Mouse (Mus musculus) cerebellum, adult 2 months (tissue): Measurements from ENCODE around the gene Gp5.

ENCODE experiments used
- CTCF ChIP-seq: fragments of 200-500 bp; IDR thresholded peaks from 2 replicates; pipeline ENCODE4 v1.5.1; 2011; ENCODE audit warnings: low read depth, mild to moderate bottlenecking, control low read depth, low read length, moderate library complexity, borderline replicate concordance; ENCODE audit not compliant: insufficient read depth
- POLR2A ChIP-seq: fragments of 200-500 bp; IDR thresholded peaks from 2 replicates; pipeline ENCODE4 v1.6.1; 2011; ENCODE audit warnings: low read length, control low read depth, borderline replicate concordance; ENCODE audit not compliant: insufficient read depth

- TF ChIP-seq CTCF (no peak), POLR2A (no peak)
Measured at GRCm38 (mm10) chr16:30271223-30271761, 39.3 kb downstream of the Gp5 start.
